Mouse (Mus musculus) C2C12 (cell line): ENCODE measurements around the gene Ick.

ENCODE experiments used
- CEBPB ChIP-seq: IDR thresholded peaks from one replicate; pipeline ENCODE4 v1.6.1; 2011; ENCODE audit warnings: low read depth, mild to moderate bottlenecking, control low read depth, moderate library complexity
- CTCF ChIP-seq: IDR thresholded peaks from one replicate; pipeline ENCODE4 v1.5.1; 2011; ENCODE audit not compliant: control insufficient read depth, insufficient read depth, insufficient read length
- MYOG ChIP-seq: IDR thresholded peaks from one replicate; pipeline ENCODE4 v1.6.1; 2011; ENCODE audit not compliant: control insufficient read depth, insufficient read length; ENCODE audit errors: extremely low read depth

GRCm38 (mm10) chr9:78107912-78108795 is 838 bp upstream of the Ick start:
- TF ChIP-seq CTCF: no peak
- TF ChIP-seq MYOG: no peak
- no peak for TF ChIP-seq CEBPB
